Mouse (Mus musculus) kidney, embryonic 15.5 days (tissue): ENCODE data around the gene Ascl4. TPM values are rescaled to one million over a fixed set of nuclear protein-coding genes. Genes with fewer than 3 reads are reported as not detected.

Experiments
- ATAC-seq: fragments of 200-750 bp; cut with Nextera tagmentation; replicated peaks from 2 replicates; pipeline ENCODE4 v1.8.0; 2017; ENCODE audit warnings: moderate TSS enrichment; ENCODE audit not compliant: low FRiP score
- H3K27ac ChIP-seq: fragments of 300-500 bp; sonication (generic); 2 replicates; pipeline ENCODE4 v1.5.1; 2015; ENCODE audit warnings: mild to moderate bottlenecking, inconsistent platforms
- H3K27me3 ChIP-seq: fragments of 300-500 bp; sonication (generic); 2 replicates; pipeline ENCODE4 v1.6.1; 2015; ENCODE audit warnings: inconsistent platforms
- H3K36me3 ChIP-seq: fragments of 300-500 bp; sonication (generic); 2 replicates; pipeline ENCODE4 v1.6.1; 2015; ENCODE audit warnings: inconsistent platforms
- H3K4me1 ChIP-seq: fragments of 300-500 bp; sonication (generic); 2 replicates; pipeline ENCODE4 v1.6.1; 2015; ENCODE audit warnings: inconsistent platforms
- H3K4me2 ChIP-seq: fragments of 300-500 bp; sonication (generic); 2 replicates; pipeline ENCODE4 v1.6.1; 2015; ENCODE audit warnings: moderate library complexity, mild to moderate bottlenecking, inconsistent platforms
- H3K4me3 ChIP-seq: fragments of 300-500 bp; sonication (generic); replicated peaks from 2 replicates; pipeline ENCODE4 v1.5.1; 2015; ENCODE audit warnings: mild to moderate bottlenecking, inconsistent platforms
- H3K9ac ChIP-seq: fragments of 300-500 bp; sonication (generic); 2 replicates; pipeline ENCODE4 v1.6.1; 2015; ENCODE audit warnings: mild to moderate bottlenecking, inconsistent platforms
- H3K9me3 ChIP-seq: fragments of 300-500 bp; sonication (generic); replicated peaks from 2 replicates; pipeline ENCODE4 v1.6.1; 2016; ENCODE audit warnings: inconsistent platforms
- WGBS: fragments of 180-500 bp; shearing (Covaris S2); methylation state at CpG from one replicate; pipeline ENCODE4 v1.1.7; 2015; ENCODE audit warnings: mixed read lengths; 5-methylcytosine and 5-hydroxymethylcytosine counted together
- polyA plus RNA-seq: library from polyadenylated mRNA; unstranded; fragments of >200 nt; fragmentation: Nextera tagmentation; extraction: Ambion mirVana; gene quantifications from 2 replicates; pipeline ENCODE4 v1.2.1, GENCODE M21; 2015

Ascl4 gene
- polyA plus RNA-seq = 0.68 and 1.6 TPM in 2 replicates

- H3K4me1 ChIP-seq = peaks cover 19% of the 10 kb centered on the region
- H3K4me3 ChIP-seq = peak within 1 kb of the TSS; percentile 59
- H3K9me3 ChIP-seq = no peaks in the 10 kb centered on the region
- H3K27me3 ChIP-seq = peaks cover 38% of the 10 kb centered on the region
- H3K9ac ChIP-seq = peak within 1 kb of the TSS; percentile 49
- H3K27ac ChIP-seq = peak within 1 kb of the TSS; percentile 27; the same call in 1 of the 2 replicates
- ATAC-seq = peak; percentile 8; the same call in 1 of the 2 replicates
- H3K36me3 ChIP-seq = no peaks in the 10 kb centered on the region
- peak within 1 kb of the TSS; percentile 98 for H3K4me2 ChIP-seq
- WGBS = 2% methylated on average over 23 of the region's 23 CpGs
These were observed at the start of gene Ascl4 for GRCm38 (mm10) chr10:85927676-85928445. Gene Ascl4 (plus strand): TSS chr10:85927681.

GRCm38 (mm10) chr10:85879886-85880486, 47.5 kb upstream of the Ascl4 start:
- no peak overlapping the region for H3K4me2 ChIP-seq
- H3K27me3 ChIP-seq = no peaks in the 10 kb centered on the region
- no peaks in the 10 kb centered on the region for H3K4me1 ChIP-seq
- peaks cover 98% of the 10 kb centered on the region for H3K36me3 ChIP-seq
- no peaks in the 10 kb centered on the region for H3K9me3 ChIP-seq
- H3K27ac ChIP-seq = no peak overlapping the region
- 86% methylated on average over 8 of the region's 8 CpGs for WGBS
- no peak overlapping the region for H3K4me3 ChIP-seq
- ATAC-seq = no peak
- H3K9ac ChIP-seq = no peak overlapping the region

- Histone ChIP-seq H3K4me3 (peak within 1 kb of the TSS; percentile 79), H3K36me3 (peaks cover 27% of the 10 kb centered on the region), H3K27me3 (peaks cover 9% of the 10 kb centered on the region; the same call in 1 of the 2 replicates), H3K9me3 (no peaks in the 10 kb centered on the region), H3K4me2 (peak within 1 kb of the TSS; percentile 71), H3K4me1 (peaks cover 14% of the 10 kb centered on the region), H3K27ac (peak within 1 kb of the TSS; percentile 81), H3K9ac (peak within 1 kb of the TSS; percentile 81)
- under 1% methylated on average over 79 of the region's 90 CpGs for WGBS
- peak; percentile 99 for ATAC-seq
These were observed 10.8 kb upstream of the Ascl4 start, which contains the start of gene Prdm4 for GRCm38 (mm10) chr10:85916498-85917309. Gene Prdm4 (minus strand): TSS chr10:85917142.

GRCm38 (mm10) chr10:85928499-85929207, 1.2 kb downstream of the Ascl4 start:
- WGBS = 1% methylated on average over 63 of the region's 63 CpGs
- Histone ChIP-seq H3K9ac (peak overlapping the region; percentile 49), H3K27ac (0 out of 2 replicates have a peak overlapping the region, but pooled peaks have one; percentile 27), H3K4me1 (peaks cover 19% of the 10 kb centered on the region), H3K4me2 (peak overlapping the region; percentile 98), H3K36me3 (no peaks in the 10 kb centered on the region), H3K9me3 (no peaks in the 10 kb centered on the region), H3K27me3 (peaks cover 36% of the 10 kb centered on the region), H3K4me3 (peak overlapping the region; percentile 59)
- peak; percentile 87 for ATAC-seq

GRCm38 (mm10) chr10:85929208-85929591, 1.7 kb downstream of the Ascl4 start:
- H3K4me3 ChIP-seq = peak overlapping the region; percentile 59
- ATAC-seq = no peak
- H3K27ac ChIP-seq = no peak overlapping the region
- H3K27me3 ChIP-seq = peaks cover 36% of the 10 kb centered on the region
- H3K9me3 ChIP-seq = no peaks in the 10 kb centered on the region
- H3K9ac ChIP-seq = peak overlapping the region; percentile 49; the same call in 1 of the 2 replicates
- H3K4me2 ChIP-seq = peak overlapping the region; percentile 98
- peaks cover 19% of the 10 kb centered on the region for H3K4me1 ChIP-seq
- WGBS = 42% methylated on average over 11 of the region's 11 CpGs
- H3K36me3 ChIP-seq = no peaks in the 10 kb centered on the region

GRCm38 (mm10) chr10:85929962-85930361, 2.5 kb downstream of the Ascl4 start:
- Histone ChIP-seq H3K4me1 (peaks cover 19% of the 10 kb centered on the region), H3K27ac (no peak overlapping the region), H3K36me3 (no peaks in the 10 kb centered on the region), H3K4me2 (no peak overlapping the region), H3K9ac (no peak overlapping the region), H3K27me3 (peaks cover 36% of the 10 kb centered on the region), H3K4me3 (no peak overlapping the region), H3K9me3 (no peaks in the 10 kb centered on the region)
- ATAC-seq = no peak
- 91% methylated on average over 11 of the region's 11 CpGs for WGBS

- ATAC-seq = no peak
- Histone ChIP-seq H3K4me2 (no peak overlapping the region), H3K27ac (no peak overlapping the region), H3K9ac (no peak overlapping the region), H3K9me3 (no peaks in the 10 kb centered on the region), H3K4me3 (no peak overlapping the region), H3K36me3 (peaks cover 62% of the 10 kb centered on the region), H3K4me1 (no peaks in the 10 kb centered on the region), H3K27me3 (no peaks in the 10 kb centered on the region)
- WGBS = 94% methylated on average over 6 of the region's 6 CpGs
These were observed 8.9 kb downstream of the Ascl4 start for GRCm38 (mm10) chr10:85936280-85936965.

- H3K36me3 ChIP-seq = peaks cover 96% of the 10 kb centered on the region
- WGBS = 96% methylated on average over 8 of the region's 8 CpGs
- H3K4me1 ChIP-seq = no peaks in the 10 kb centered on the region
These were observed 21.2 kb downstream of the Ascl4 start for GRCm38 (mm10) chr10:85948483-85949196.

GRCm38 (mm10) chr10:85951765-85952443, 24.4 kb downstream of the Ascl4 start:
- H3K27me3 ChIP-seq = no peaks in the 10 kb centered on the region
- no peak overlapping the region for H3K9ac ChIP-seq
- no peak overlapping the region for H3K4me2 ChIP-seq
- ATAC-seq = no peak
- H3K4me3 ChIP-seq = no peak overlapping the region
- 84% methylated on average over 6 of the region's 6 CpGs for WGBS
- no peaks in the 10 kb centered on the region for H3K9me3 ChIP-seq
- H3K36me3 ChIP-seq = peaks cover 82% of the 10 kb centered on the region
- H3K27ac ChIP-seq = no peak overlapping the region
- peaks cover 7% of the 10 kb centered on the region for H3K4me1 ChIP-seq

More at GRCm38 (mm10) chr10:85948483-85949196, 21.2 kb downstream of the Ascl4 start:
- ATAC-seq = no peak
- Histone ChIP-seq H3K9me3 (no peaks in the 10 kb centered on the region), H3K9ac (no peak overlapping the region), H3K4me3 (no peak overlapping the region), H3K27me3 (no peaks in the 10 kb centered on the region), H3K4me2 (no peak overlapping the region), H3K27ac (no peak overlapping the region)

- Histone ChIP-seq H3K9ac (no peak overlapping the region), H3K9me3 (no peaks in the 10 kb centered on the region), H3K27me3 (no peaks in the 10 kb centered on the region), H3K36me3 (peaks cover 68% of the 10 kb centered on the region), H3K4me1 (peaks cover 7% of the 10 kb centered on the region), H3K4me2 (no peak overlapping the region), H3K27ac (no peak overlapping the region), H3K4me3 (no peak overlapping the region)
- no peak for ATAC-seq
- WGBS = 64% methylated on average over 3 of the region's 3 CpGs
These were observed 25.9 kb downstream of the Ascl4 start for GRCm38 (mm10) chr10:85953401-85953800.
